Mouse (Mus musculus) left cerebral cortex, adult 11 months (tissue): ENCODE measurements at regions not wholly inside any gene's neighbourhood (a gene's known extent, or its start where the extent isn't known, plus 50 kb on each side); places are given as distances from the start of the nearest gene placed in this dataset.

Experiments used
- DNase-seq: peaks from one replicate; pipeline ENCODE4 v3.0.0; 2022; ENCODE audit warnings: low spot score

DNA sequence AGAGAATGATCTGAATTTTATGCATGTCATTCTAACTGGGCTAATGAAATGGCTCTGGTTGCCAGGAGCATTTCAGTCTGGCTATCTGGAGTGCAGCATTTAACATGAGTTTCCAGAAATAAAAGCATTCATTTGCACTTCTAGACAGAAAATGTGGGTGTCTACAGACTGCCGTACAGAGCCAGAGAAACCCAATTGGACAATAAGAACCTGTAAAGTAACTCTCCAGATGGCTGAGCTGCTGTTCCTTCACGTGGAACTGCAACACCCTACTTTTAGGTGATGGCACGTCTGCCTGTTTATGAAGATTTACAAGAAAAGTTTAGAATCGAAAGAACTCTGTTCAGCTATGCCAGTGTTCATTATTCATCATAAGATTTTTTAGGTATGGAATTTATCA is 446.0 kb upstream of the Slitrk1 start:
- peak; percentile 74 for DNase-seq
